In the genomic region with DNA sequence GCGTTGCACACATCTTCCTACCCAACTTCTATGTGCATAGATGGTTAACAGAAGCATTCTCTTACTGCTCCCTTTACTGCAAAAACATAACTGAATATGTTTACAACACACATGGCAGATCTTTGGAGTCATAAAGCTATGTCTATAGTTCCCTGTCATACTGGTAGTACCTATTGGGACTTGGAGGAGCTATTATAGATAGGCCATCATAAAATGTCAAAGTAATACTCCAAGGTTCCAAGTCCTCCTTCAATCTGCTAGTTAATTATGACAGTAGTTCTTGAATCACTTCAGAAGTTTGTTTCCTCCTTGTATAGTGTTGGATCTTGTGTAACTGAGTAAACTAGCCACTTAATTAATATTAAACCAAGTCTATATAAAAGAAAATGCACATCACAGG, we compare ENCODE assay signal across 18 mouse cellular contexts.
"Had no signal": no experiment of that assay in that cellular context is flagged by ENCODE, and none has a peak within 500 bp of the region (broad histone marks: within the 10 kb centered on the region; RNA-seq: fewer than 3 reads in every experiment).

No protein-coding gene starts in this region.

- ATAC-seq: liver, postnatal 0 days; lung, postnatal 0 days; midbrain, embryonic 13.5 days; midbrain, embryonic 15.5 days had no signal

- DNase-seq: liver, postnatal 0 days; lung, adult 2 months; lung, postnatal 14 days; lung, postnatal 36 days; right cerebral cortex, postnatal 25 days; right cerebral cortex, postnatal 4 days; thymus, adult 18-20 months; thymus, postnatal 14 days; thymus, postnatal 36 days had no signal

- H3K9ac ChIP-seq: liver, embryonic 15.5 days; liver, postnatal 0 days; lung, embryonic 15.5 days; midbrain, embryonic 13.5 days; midbrain, embryonic 15.5 days; neural tube, embryonic 12.5 days had no signal

- H3K9me3 ChIP-seq: liver, embryonic 15.5 days; lung, embryonic 15.5 days; megakaryocyte, embryonic 14.5 days; midbrain, embryonic 13.5 days; midbrain, embryonic 15.5 days; neural tube, embryonic 12.5 days had no signal

- H3K4me3 ChIP-seq: liver, embryonic 15.5 days; lung, embryonic 15.5 days; megakaryocyte, embryonic 14.5 days; midbrain, embryonic 13.5 days; midbrain, embryonic 15.5 days; neural tube, embryonic 12.5 days had no signal

- H3K4me1 ChIP-seq: liver, embryonic 15.5 days; lung, embryonic 15.5 days; midbrain, embryonic 13.5 days; midbrain, embryonic 15.5 days; neural tube, embryonic 12.5 days had no signal

- H3K27me3 ChIP-seq: liver, embryonic 15.5 days; lung, embryonic 15.5 days; megakaryocyte, embryonic 14.5 days; midbrain, embryonic 13.5 days; midbrain, embryonic 15.5 days; neural tube, embryonic 12.5 days had no signal

- H3K27ac ChIP-seq: liver, embryonic 15.5 days; lung, embryonic 15.5 days; macrophage; midbrain, embryonic 13.5 days; midbrain, embryonic 15.5 days; neural tube, embryonic 12.5 days had no signal

- H3K4me2 ChIP-seq: liver, embryonic 15.5 days; lung, embryonic 15.5 days; midbrain, embryonic 11.5 days; midbrain, embryonic 13.5 days; midbrain, embryonic 15.5 days; neural tube, embryonic 12.5 days had no signal
